Mouse (Mus musculus) CH12.LX (cell line): Measurements from ENCODE around the gene Myo15. TPM values are rescaled to one million over a fixed set of nuclear protein-coding genes. Genes with fewer than 3 reads are reported as not detected.

ENCODE experiments used
- DNase-seq: peaks from one replicate; pipeline ENCODE4 v3.0.0-alpha.2; 2013; ENCODE audit errors: extremely low read depth
- H3K27ac ChIP-seq: 2 replicates; pipeline ENCODE4 v1.5.1; 2012; ENCODE audit warnings: low read depth, mild to moderate bottlenecking, control low read depth, moderate library complexity; ENCODE audit not compliant: insufficient read depth
- H3K27me3 ChIP-seq: replicated peaks from 2 replicates; pipeline ENCODE3; 2012; ENCODE audit warnings: inconsistent platforms
- H3K36me3 ChIP-seq, 2 experiments: replicated peaks in 1 of 2; 2 replicates each; pipeline versions ENCODE3 to v1.6.1; 2012; ENCODE audit warnings: inconsistent platforms in 1 of 2, low read length in 1 of 2, mild to moderate bottlenecking in 1 of 2, mixed read lengths in 1 of 2, moderate library complexity in 1 of 2; ENCODE audit not compliant: control insufficient read depth in 1 of 2, insufficient read depth in 1 of 2
- H3K4me1 ChIP-seq, 2 experiments: 2 replicates each; pipeline ENCODE4 v1.6.1; 2012; ENCODE audit warnings: inconsistent platforms in 1 of 2, moderate library complexity in 1 of 2; ENCODE audit not compliant: insufficient read depth in 2 of 2, control insufficient read depth in 1 of 2
- H3K4me2 ChIP-seq: 2 replicates; pipeline ENCODE4 v1.6.1; 2012; ENCODE audit warnings: low read depth, mild to moderate bottlenecking, control low read depth; ENCODE audit not compliant: poor library complexity, insufficient read depth, severe bottlenecking
- H3K4me3 ChIP-seq, 3 experiments: fragments of 150-350 bp in 1 of 3; sonication (generic) in 1 of 3; replicated peaks in 1 of 3; 2 replicates each; pipeline versions ENCODE3 to v1.5.1; 2011 to 2012; ENCODE audit warnings: low read depth in 2 of 3, low read length in 2 of 3, mild to moderate bottlenecking in 2 of 3, moderate library complexity in 2 of 3, control low read depth in 1 of 3, improper control_type of control experiment in 1 of 3, inconsistent platforms in 1 of 3, mixed read lengths in 1 of 3; ENCODE audit not compliant: poor library complexity in 1 of 3
- H3K79me2 ChIP-seq: replicated peaks from 2 replicates; pipeline ENCODE4 v1.6.1; 2012; ENCODE audit warnings: mild to moderate bottlenecking, moderate library complexity; ENCODE audit not compliant: control insufficient read depth, poor library complexity, insufficient read depth, severe bottlenecking; ENCODE audit errors: extremely low read depth
- H3K9ac ChIP-seq: 2 replicates; pipeline ENCODE4 v1.6.1; 2012; ENCODE audit warnings: low read depth, mild to moderate bottlenecking, control low read depth, moderate library complexity; ENCODE audit not compliant: insufficient read depth
- H3K9me3 ChIP-seq: replicated peaks from 2 replicates; pipeline ENCODE3; 2012; ENCODE audit warnings: low read length, inconsistent platforms, mixed read lengths
- BHLHE40 ChIP-seq: IDR thresholded peaks from 2 replicates; pipeline ENCODE4 v1.6.1; 2011; ENCODE audit warnings: mild to moderate bottlenecking, low read depth, low read length, improper control_type of control experiment
- CHD1 ChIP-seq: IDR thresholded peaks from 2 replicates; pipeline ENCODE4 v1.6.1; 2012; ENCODE audit warnings: low read depth, low read length, improper control_type of control experiment, inconsistent platforms
- CHD2 ChIP-seq: IDR thresholded peaks from 2 replicates; pipeline ENCODE4 v1.6.1; 2011; ENCODE audit warnings: low read length, improper control_type of control experiment
- CTCF ChIP-seq, 2 experiments: IDR thresholded peaks in 1 of 2; conservative IDR thresholded peaks in 1 of 2; 2 replicates each; pipeline ENCODE4 v1.5.1; 2011 to 2012; ENCODE audit warnings: low read depth in 2 of 2, low read length in 2 of 2, improper control_type of control experiment in 1 of 2, inconsistent platforms in 1 of 2, mild to moderate bottlenecking in 1 of 2, moderate library complexity in 1 of 2
- E2F4 ChIP-seq: IDR thresholded peaks from 2 replicates; pipeline ENCODE4 v1.6.1; 2011; ENCODE audit warnings: low read depth, low read length, improper control_type of control experiment; ENCODE audit not compliant: insufficient replicate concordance
- ELF1 ChIP-seq: IDR thresholded peaks from 2 replicates; pipeline ENCODE4 v1.6.1; 2014; ENCODE audit warnings: low read depth, mild to moderate bottlenecking, inconsistent platforms, low read length, improper control_type of control experiment
- EP300 ChIP-seq: IDR thresholded peaks from 2 replicates; pipeline ENCODE4 v1.6.1; 2011; ENCODE audit warnings: low read length, improper control_type of control experiment
- ETS1 ChIP-seq: conservative IDR thresholded peaks from 2 replicates; pipeline ENCODE4 v1.6.1; 2012; ENCODE audit warnings: low read depth, mild to moderate bottlenecking, inconsistent platforms, low read length, improper control_type of control experiment, moderate library complexity
- GABPA ChIP-seq: IDR thresholded peaks from 2 replicates; pipeline ENCODE4 v1.6.1; 2012; ENCODE audit warnings: low read depth, low read length, improper control_type of control experiment, inconsistent platforms; ENCODE audit not compliant: insufficient replicate concordance
- HCFC1 ChIP-seq: IDR thresholded peaks from 2 replicates; pipeline ENCODE4 v1.6.1; 2012; ENCODE audit warnings: low read depth, mild to moderate bottlenecking, inconsistent platforms, low read length, improper control_type of control experiment
- IRF4 ChIP-seq: IDR thresholded peaks from 2 replicates; pipeline ENCODE4 v1.6.1; 2014; ENCODE audit warnings: low read depth, mild to moderate bottlenecking, inconsistent platforms, low read length, improper control_type of control experiment
- JUN ChIP-seq: IDR thresholded peaks from 2 replicates; pipeline ENCODE4 v1.6.1; 2011; ENCODE audit warnings: low read depth, mild to moderate bottlenecking, low read length, improper control_type of control experiment, moderate library complexity; ENCODE audit not compliant: insufficient read depth
- JUND ChIP-seq: conservative IDR thresholded peaks from 2 replicates; pipeline ENCODE4 v1.6.1; 2011; ENCODE audit warnings: low read depth, low read length, improper control_type of control experiment
- KAT2A ChIP-seq: IDR thresholded peaks from 2 replicates; pipeline ENCODE4 v1.6.1; 2012; ENCODE audit warnings: low read length, improper control_type of control experiment, inconsistent platforms; ENCODE audit not compliant: insufficient replicate concordance
- MAFK ChIP-seq: IDR thresholded peaks from 2 replicates; pipeline ENCODE4 v1.6.1; 2011; ENCODE audit warnings: low read length, improper control_type of control experiment; ENCODE audit not compliant: insufficient replicate concordance
- MAX ChIP-seq: IDR thresholded peaks from 2 replicates; pipeline ENCODE4 v1.6.1; 2011; ENCODE audit warnings: low read length, improper control_type of control experiment
- MAZ ChIP-seq: IDR thresholded peaks from 2 replicates; pipeline ENCODE4 v1.6.1; 2012; ENCODE audit warnings: low read depth, mild to moderate bottlenecking, inconsistent platforms, low read length, improper control_type of control experiment, moderate library complexity
- MEF2A ChIP-seq: IDR thresholded peaks from 2 replicates; pipeline ENCODE4 v1.6.1; 2014; ENCODE audit warnings: low read depth, mild to moderate bottlenecking, inconsistent platforms, low read length, improper control_type of control experiment, borderline replicate concordance
- MXI1 ChIP-seq: IDR thresholded peaks from 2 replicates; pipeline ENCODE4 v1.6.1; 2011; ENCODE audit warnings: mild to moderate bottlenecking, low read depth, low read length, improper control_type of control experiment
- MYC ChIP-seq: IDR thresholded peaks from 2 replicates; pipeline ENCODE4 v1.6.1; 2011; ENCODE audit warnings: low read depth, mild to moderate bottlenecking, improper control_type of control experiment, low read length
- NELFE ChIP-seq: IDR thresholded peaks from 2 replicates; pipeline ENCODE4 v1.6.1; 2011; ENCODE audit warnings: low read depth, low read length, improper control_type of control experiment
- NRF1 ChIP-seq: IDR thresholded peaks from 2 replicates; pipeline ENCODE4 v1.6.1; 2014; ENCODE audit warnings: low read depth, mild to moderate bottlenecking, inconsistent platforms, low read length, improper control_type of control experiment, moderate library complexity
- PAX5 ChIP-seq: IDR thresholded peaks from 2 replicates; pipeline ENCODE4 v1.6.1; 2012; ENCODE audit warnings: low read length, inconsistent platforms, mixed read lengths
- POLR2A ChIP-seq: IDR thresholded peaks from 2 replicates; pipeline ENCODE4 v1.6.1; 2011; ENCODE audit warnings: low read depth, mild to moderate bottlenecking, improper control_type of control experiment, low read length
- POLR2AphosphoS2 ChIP-seq: IDR thresholded peaks from 2 replicates; pipeline ENCODE4 v1.6.1; 2011; ENCODE audit warnings: low read depth, low read length, improper control_type of control experiment
- RAD21 ChIP-seq: IDR thresholded peaks from 2 replicates; pipeline ENCODE4 v1.6.1; 2011; ENCODE audit warnings: low read depth, mild to moderate bottlenecking, low read length, improper control_type of control experiment, moderate library complexity
- RCOR1 ChIP-seq: conservative IDR thresholded peaks from 2 replicates; pipeline ENCODE4 v1.6.1; 2012; ENCODE audit warnings: low read depth, mild to moderate bottlenecking, inconsistent platforms, low read length, improper control_type of control experiment
- SIN3A ChIP-seq: IDR thresholded peaks from 2 replicates; pipeline ENCODE4 v1.6.1; 2012; ENCODE audit warnings: low read length, improper control_type of control experiment, inconsistent platforms
- SMC3 ChIP-seq: IDR thresholded peaks from 2 replicates; pipeline ENCODE4 v1.6.1; 2011; ENCODE audit warnings: low read depth, low read length, improper control_type of control experiment
- TBP ChIP-seq: conservative IDR thresholded peaks from 2 replicates; pipeline ENCODE4 v1.6.1; 2011; ENCODE audit warnings: low read depth, low read length, improper control_type of control experiment
- TCF12 ChIP-seq: IDR thresholded peaks from 2 replicates; pipeline ENCODE4 v1.6.1; 2014; ENCODE audit warnings: low read depth, mild to moderate bottlenecking, inconsistent platforms, low read length, improper control_type of control experiment
- UBTF ChIP-seq: IDR thresholded peaks from 2 replicates; pipeline ENCODE4 v1.6.1; 2012; ENCODE audit warnings: low read depth, mild to moderate bottlenecking, inconsistent platforms, low read length, improper control_type of control experiment, moderate library complexity
- USF1 ChIP-seq: IDR thresholded peaks from 2 replicates; pipeline ENCODE4 v1.6.1; 2014; ENCODE audit warnings: low read depth, mild to moderate bottlenecking, inconsistent platforms, low read length, improper control_type of control experiment
- USF2 ChIP-seq: conservative IDR thresholded peaks from 2 replicates; pipeline ENCODE4 v1.6.1; 2011; ENCODE audit warnings: low read depth, low read length, improper control_type of control experiment
- ZC3H11A ChIP-seq: IDR thresholded peaks from 2 replicates; pipeline ENCODE4 v1.6.1; 2012; ENCODE audit warnings: low read depth, mild to moderate bottlenecking, inconsistent platforms, low read length, improper control_type of control experiment
- ZKSCAN1 ChIP-seq: IDR thresholded peaks from 2 replicates; pipeline ENCODE4 v1.6.1; 2012; ENCODE audit warnings: low read depth, inconsistent platforms, low read length, improper control_type of control experiment, borderline replicate concordance
- ZMIZ1 ChIP-seq: IDR thresholded peaks from 2 replicates; pipeline ENCODE4 v1.6.1; 2012; ENCODE audit warnings: low read depth, mild to moderate bottlenecking, inconsistent platforms, low read length, improper control_type of control experiment
- ZNF384 ChIP-seq: IDR thresholded peaks from 2 replicates; pipeline ENCODE4 v1.6.1; 2012; ENCODE audit warnings: low read depth, low read length, improper control_type of control experiment, inconsistent platforms
- dilution Hi-C: fragments of 300-500 bp; cut with MboI; formaldehyde crosslinking; loops from 2 replicates; pipeline ENCODE4 v1.14.3; 2020; ENCODE audit warnings: low sequenced_read_pairs; ENCODE audit not compliant: extremely low pct_unique_long_range_greater_than_20kb, extremely low pct_ligation_motif_present
- in situ Hi-C: fragments of 300-500 bp; cut with MboI; formaldehyde crosslinking; loops from 3 replicates; pipeline ENCODE4 v1.14.3; 2019; ENCODE audit warnings: low sequenced_read_pairs, low pct_ligation_motif_present, low pct_unique_long_range_greater_than_20kb, mixed read lengths
- polyA plus RNA-seq: library from polyadenylated mRNA; unstranded; fragments of >175 nt; gene quantifications from 2 replicates; pipeline ENCODE4 v1.2.1, GENCODE M21; 2012; ENCODE audit warnings: low read depth; ENCODE audit not compliant: insufficient read length
- total RNA-seq, 2 experiments: library from RNA; depleted of rRNA; stranded (reverse); fragments of 300-350 nt in 1 of 2; fragments of >200 nt in 1 of 2; gene quantifications; 2 replicates each; pipeline ENCODE4 v1.2.3; 2012 to 2014

Myo15 gene
- total and polyA plus RNA-seq, 3 experiments = 0.01 to 0.13 (median 0.04) TPM

- DNase-seq = no peak
- Histone ChIP-seq H3K4me1 (peaks cover 2 to 21% of the 10 kb centered on the region in 2 experiments; a peak in 3 of 4 replicates), H3K36me3 (peaks cover 3 to 13% of the 10 kb centered on the region in 2 experiments), H3K27ac (peak overlapping the region; percentile 97), H3K27me3 (peaks cover 16% of the 10 kb centered on the region), H3K9ac (peak overlapping the region; percentile 88), H3K4me2 (peak overlapping the region; percentile 73), H3K9me3 (no peaks in the 10 kb centered on the region), H3K79me2 (peaks cover 39% of the 10 kb centered on the region), H3K4me3 (peak overlapping the region; percentile 71 to 80 (median 79))
- TF ChIP-seq ETS1 (peak; percentile 76), BHLHE40 (peak; percentile 100), MXI1 (no peak), MAZ (peak; percentile 46), PAX5 (no peak), E2F4 (no peak), JUN (no peak), POLR2AphosphoS2 (no peak), CHD1 (peak; percentile 88), TCF12 (peak; percentile 92), MEF2A (peak; percentile 77), ELF1 (peak; percentile 73), IRF4 (peak; percentile 53), SMC3 (no peak), UBTF (no peak), ZMIZ1 (peak; percentile 59; the same call in 1 of the 2 replicates), ZNF384 (no peak), RAD21 (no peak), POLR2A (peak; percentile 73), ZC3H11A (no peak), RCOR1 (peak; percentile 87), NRF1 (peak; percentile 77), MAFK (0 out of 2 replicates have a peak, but pooled peaks have one; percentile 57), USF1 (0 out of 2 replicates have a peak, but pooled peaks have one; percentile 15), CTCF (conservative IDR thresholded peaks at IDR 0.05 in 1 of 2, IDR thresholded peaks at IDR 0.05 in 1 of 2; ENCODE audit: low read depth in 2 of 2, low read length in 2 of 2) (peak in 1 of 2 experiments; percentile 37; a peak in 1 of 4 replicates), SIN3A (no peak; the same call in none of the 2 replicates), ZKSCAN1 (no peak), CHD2 (peak; percentile 60; the same call in 1 of the 2 replicates), TBP (0 out of 2 replicates have a peak, but pooled peaks have one; percentile 31), MYC (no peak), JUND (no peak), EP300 (0 out of 2 replicates have a peak, but pooled peaks have one; percentile 27), MAX (peak; percentile 99), KAT2A (0 out of 2 replicates have a peak, but pooled peaks have one; percentile 53), GABPA (no peak), NELFE (peak; percentile 77), HCFC1 (peak; percentile 78), USF2 (no peak)
- dilution Hi-C loops = no loop called here
- in situ Hi-C loops = no loop called here
These were observed 67.8 kb downstream of the Myo15 start for GRCm38 (mm10) chr11:60536859-60537467.
